Mouse (Mus musculus) activated CD4-positive, CD25-positive, alpha-beta regulatory T cell, adult 4 months (primary cell): ENCODE results near the gene Thbs2. TPM values are rescaled to one million over a fixed set of nuclear protein-coding genes. Genes with fewer than 3 reads are reported as not detected.
"Not testable (repeated sequence)": the region's sequence is repeated elsewhere in the genome, so short reads cannot be mapped to it uniquely, and the experiment has no call there.

Experiments used
- ATAC-seq: one replicate; pipeline ENCODE4 v1.8.0; 2017
- polyA plus RNA-seq, 2 experiments: library from polyadenylated mRNA; unstranded; fragments of 100-300 nt; shearing (Covaris generic); gene quantifications; one replicate each; pipeline ENCODE4 v1.2.1; 2017

The Thbs2 gene
- polyA plus RNA-seq, 2 experiments from 2014 or later: not detected

DNA sequence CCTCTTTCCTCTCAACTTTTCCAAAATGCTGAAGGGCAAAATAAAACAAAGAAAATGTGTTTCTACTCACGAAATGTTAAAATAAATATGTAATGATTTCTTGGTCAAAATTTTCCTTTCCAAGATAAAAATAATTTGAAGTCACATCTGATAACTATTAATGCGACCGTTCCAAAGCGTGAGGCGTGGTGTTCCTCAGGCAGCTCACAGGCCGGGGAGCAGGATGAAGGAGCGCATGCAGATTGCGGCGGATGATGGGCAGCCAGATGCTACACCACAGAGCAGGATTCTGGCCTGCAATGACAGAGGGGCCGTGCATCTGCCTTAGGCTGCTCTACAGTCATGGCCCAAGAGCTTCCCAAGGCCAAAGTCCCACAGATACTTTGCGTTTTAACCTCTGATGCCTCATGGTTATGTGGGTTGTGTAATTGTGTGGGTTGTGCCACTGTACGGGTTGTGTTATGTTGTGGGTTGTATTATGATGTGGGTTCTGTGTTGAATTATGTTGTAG, 66.2 kb downstream of the Thbs2 start:
- no peak for ATAC-seq

DNA sequence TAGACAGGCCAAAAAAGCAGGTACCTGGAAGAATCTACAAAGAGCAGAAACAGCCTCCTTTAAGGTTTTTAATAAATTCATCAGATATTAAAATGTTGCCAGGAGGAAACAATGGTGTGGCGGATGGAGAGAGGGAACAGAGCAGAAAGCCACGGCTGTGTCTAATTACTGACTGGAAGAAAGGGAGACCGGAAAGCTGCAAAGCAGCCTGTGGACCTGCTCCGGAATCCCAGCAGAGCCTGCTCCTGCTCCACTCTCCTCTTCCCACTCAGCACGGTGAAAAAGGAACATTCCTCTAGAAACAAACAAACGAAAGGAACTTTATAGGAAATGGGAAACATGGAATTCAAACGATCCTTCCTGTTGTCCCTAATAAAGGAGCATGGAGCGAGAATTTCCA, 69.6 kb downstream of the Thbs2 start:
- ATAC-seq: no peak

DNA sequence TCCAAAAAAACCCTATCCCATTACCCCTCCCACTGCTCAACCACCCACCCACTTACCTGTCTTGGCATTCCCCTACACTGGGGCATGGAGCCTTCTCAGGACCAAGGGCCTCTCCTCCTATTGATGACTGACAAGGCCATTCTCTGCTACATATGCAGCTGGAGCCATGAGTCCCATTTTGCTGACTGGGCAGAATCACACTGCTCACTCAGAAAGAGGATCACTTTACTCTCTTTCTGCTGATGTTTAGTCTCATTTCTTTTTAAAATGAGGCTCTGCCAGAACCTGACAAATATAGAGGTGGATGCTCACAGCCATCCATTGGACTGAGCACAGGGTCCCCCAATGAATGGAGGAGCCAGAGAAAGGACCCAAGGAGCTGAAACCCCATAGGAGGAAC, 73.0 kb downstream of the Thbs2 start:
- ATAC-seq: not testable (repeated sequence)

DNA sequence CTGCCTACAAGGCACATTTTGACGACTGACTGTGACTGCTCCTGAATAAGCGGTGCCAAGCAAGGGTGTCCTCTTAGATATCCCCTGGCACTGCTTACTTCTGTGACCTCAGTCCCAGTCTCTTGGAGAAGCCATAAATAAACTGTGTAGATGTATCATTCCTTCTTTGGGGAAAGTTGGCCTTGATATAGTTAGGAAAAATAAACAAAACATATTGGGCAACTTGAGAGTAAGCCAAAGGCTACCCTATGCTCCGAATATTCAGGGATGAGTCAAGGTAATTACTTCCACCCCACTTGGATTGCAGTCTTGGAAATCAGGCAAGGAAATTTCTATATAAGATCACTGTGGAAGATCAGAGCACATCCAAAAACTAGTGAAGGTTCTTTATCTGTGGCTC, 74.0 kb downstream of the Thbs2 start:
- ATAC-seq: no peak

DNA sequence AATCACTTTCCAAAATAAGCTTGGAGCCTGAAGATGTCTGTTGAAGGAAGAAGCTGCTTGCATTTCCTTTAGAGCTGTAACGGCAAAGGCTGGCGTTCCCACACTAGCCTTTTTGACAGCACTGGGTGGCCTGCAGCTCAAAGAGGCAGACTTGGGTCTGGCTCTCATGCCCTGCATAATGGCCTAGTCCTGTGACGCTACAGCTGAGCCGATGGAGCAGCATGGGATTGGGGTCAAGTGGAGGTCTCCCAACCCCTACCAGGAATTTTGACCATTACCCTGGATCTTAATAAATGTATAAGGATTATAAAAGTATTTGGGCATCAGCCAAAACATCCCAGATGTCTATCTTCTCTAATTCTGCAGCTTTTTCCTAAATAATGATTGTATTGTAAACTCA, 75.0 kb downstream of the Thbs2 start:
- ATAC-seq: no peak

Other genes starting within 250 kb of the Thbs2 start
- under 1 TPM in 1 of 2 experiments, not detected in 1; 0.57 TPM for gene Wdr27, start 248.9 kb upstream of the Thbs2 start, polyA plus RNA-seq
- 10 to 100 TPM; 18.3 to 19.1 TPM for gene 1600012H06Rik, start 248.9 kb upstream of the Thbs2 start, polyA plus RNA-seq